Comparison of ENCODE assay signal across 8 mouse cellular contexts in genomic region chr15:78606059-78606458, GRCm38 (mm10). TPM values are rescaled to one million over a fixed set of nuclear protein-coding genes. Genes with fewer than 3 reads are reported as not detected.
A peak's percentile ranks its signal among the peaks of the same experiment; 100 is the strongest.
DNase-seq lines count a peak whose midpoint lies in the region; ATAC-seq and TF ChIP-seq lines count a peak whose summit lies in the region.
"Had no signal": no experiment of that assay in that cellular context is flagged by ENCODE, and none has a peak within 500 bp of the region (broad histone marks: within the 10 kb centered on the region; RNA-seq: fewer than 3 reads in every experiment).

No protein-coding gene starts in this region.

- no peaks in the 10 kb centered on the region for H3K36me3 ChIP-seq in hindbrain, embryonic 16.5 days (ENCODE audit: control insufficient read depth, insufficient read depth, low read length)
- no peaks in the 10 kb centered on the region for H3K36me3 ChIP-seq in hindbrain, embryonic 13.5 days
- H3K36me3 ChIP-seq in thymus, adult 2 months (ENCODE audit: control insufficient read depth, insufficient read depth, low read length): 0 out of 2 replicates have a peak, but pooled peaks cover 3% of the 10 kb centered on the region
- H3K36me3 ChIP-seq in intestine, postnatal 0 days (ENCODE audit: control insufficient read depth, insufficient read depth): no peaks in the 10 kb centered on the region

- no peak for DNase-seq in thymus, adult 2 months
- DNase-seq in thymus, adult 18-20 months: no peak
- peak; percentile 91 to 96 for DNase-seq in cerebellum, postnatal 10 days
- no peak for DNase-seq in embryo, embryonic 10.5 days (ENCODE audit: low spot score)
- DNase-seq: right cerebral cortex, postnatal 25 days had no signal

- no peak overlapping the region for H3K4me3 ChIP-seq in hindbrain, embryonic 16.5 days (ENCODE audit: low read length)
- no peak overlapping the region for H3K4me3 ChIP-seq in hindbrain, embryonic 13.5 days
- no peak overlapping the region for H3K4me3 ChIP-seq in thymus, adult 2 months (ENCODE audit: control insufficient read depth, insufficient read depth, low read length)
- no peak overlapping the region for H3K4me3 ChIP-seq in intestine, postnatal 0 days (ENCODE audit: low read depth, low read length)

- 0 out of 2 replicates have a peak, but pooled peaks have one; percentile 36 for TF ChIP-seq CTCF in thymus, adult 2 months (IDR thresholded peaks at IDR 0.05; ENCODE audit: borderline replicate concordance, control insufficient read depth, extremely low read depth, insufficient read depth, low read length, poor library complexity)
- TF ChIP-seq CTCF in intestine, postnatal 0 days (IDR thresholded peaks at IDR 0.05; ENCODE audit: low read depth): no peak

- H3K27ac ChIP-seq in hindbrain, embryonic 16.5 days (ENCODE audit: low read depth, low read length): peak overlapping the region; percentile 48; the same call in 1 of the 2 replicates
- no peak overlapping the region; the same call in 1 of the 2 replicates for H3K27ac ChIP-seq in hindbrain, embryonic 13.5 days
- H3K27ac ChIP-seq in thymus, adult 2 months (ENCODE audit: control insufficient read depth, insufficient read depth, low read length): peak overlapping the region; percentile 28; the same call in 1 of the 2 replicates
- no peak overlapping the region for H3K27ac ChIP-seq in intestine, postnatal 0 days (ENCODE audit: low read depth, low read length)

- H3K27me3 ChIP-seq in hindbrain, embryonic 16.5 days (replicated peaks; ENCODE audit: control insufficient read depth, insufficient read depth, low read length): no peaks in the 10 kb centered on the region
- H3K27me3 ChIP-seq in hindbrain, embryonic 13.5 days: no peaks in the 10 kb centered on the region
- H3K27me3 ChIP-seq in thymus, adult 2 months (ENCODE audit: control insufficient read depth, insufficient read depth, low read length): no peaks in the 10 kb centered on the region
- no peaks in the 10 kb centered on the region for H3K27me3 ChIP-seq in intestine, postnatal 0 days (replicated peaks; ENCODE audit: control insufficient read depth, insufficient read depth, low read length)

- H3K4me1 ChIP-seq in hindbrain, embryonic 16.5 days (ENCODE audit: control insufficient read depth, insufficient read depth, low read depth, low read length): peaks cover 14% of the 10 kb centered on the region
- H3K4me1 ChIP-seq in hindbrain, embryonic 13.5 days (replicated peaks): peaks cover 18% of the 10 kb centered on the region
- H3K4me1 ChIP-seq in thymus, adult 2 months (replicated peaks; ENCODE audit: control insufficient read depth, insufficient read depth, low read length): peaks cover 81% of the 10 kb centered on the region
- H3K4me1 ChIP-seq in intestine, postnatal 0 days (replicated peaks; ENCODE audit: control insufficient read depth, insufficient read depth, low read length): no peaks in the 10 kb centered on the region

- no peak for TF ChIP-seq POLR2A in thymus, adult 2 months (IDR thresholded peaks at IDR 0.05; ENCODE audit: control insufficient read depth, extremely low read depth, insufficient read depth, low read length, poor library complexity)

- 68% methylated on average over 6 of the region's 6 CpGs for WGBS in hindbrain, embryonic 16.5 days
- WGBS in hindbrain, embryonic 13.5 days: 84% methylated on average over 6 of the region's 6 CpGs
- WGBS in thymus, adult 2 months: 15% methylated on average over 6 of the region's 6 CpGs
- WGBS in intestine, postnatal 0 days: 85% methylated on average over 6 of the region's 6 CpGs

- peak; percentile 66; the same call in 1 of the 2 replicates for ATAC-seq in hindbrain, embryonic 16.5 days
- no peak for ATAC-seq in hindbrain, embryonic 13.5 days (ENCODE audit: low FRiP score)
- ATAC-seq in intestine, postnatal 0 days: no peak

- H3K9ac ChIP-seq in hindbrain, embryonic 16.5 days (ENCODE audit: low read depth, low read length): no peak overlapping the region
- H3K9ac ChIP-seq in hindbrain, embryonic 13.5 days: no peak overlapping the region
- no peak overlapping the region for H3K9ac ChIP-seq in intestine, postnatal 0 days (ENCODE audit: low read depth, low read length)

- H3K4me2 ChIP-seq in hindbrain, embryonic 16.5 days (ENCODE audit: low read length): no peak overlapping the region
- no peak overlapping the region for H3K4me2 ChIP-seq in hindbrain, embryonic 13.5 days
- no peak overlapping the region for H3K4me2 ChIP-seq in intestine, postnatal 0 days (replicated peaks; ENCODE audit: low read depth)

- no peaks in the 10 kb centered on the region for H3K9me3 ChIP-seq in hindbrain, embryonic 16.5 days (ENCODE audit: control insufficient read depth, low read length)
- H3K9me3 ChIP-seq in hindbrain, embryonic 13.5 days: no peaks in the 10 kb centered on the region
- H3K9me3 ChIP-seq in intestine, postnatal 0 days (ENCODE audit: control insufficient read depth): no peaks in the 10 kb centered on the region

RNA-seq across cellular contexts. Expression of gene Cyth4, which starts 9.2 kb away (rescaled TPM):
- polyA plus RNA-seq in hindbrain, embryonic 16.5 days (2015; fragmentation: Nextera tagmentation; extraction: Ambion mirVana): 6.2 and 6.4 TPM in 2 replicates
- polyA plus RNA-seq in hindbrain, embryonic 13.5 days (2015; fragmentation: Nextera tagmentation; extraction: Ambion mirVana): 6.8 and 7.7 TPM in 2 replicates
- 81.1 and 83.6 TPM in 2 replicates for polyA plus RNA-seq in thymus, adult 2 months (2012; rRNA removed)
- 2.5 and 3.1 TPM in 2 replicates for polyA plus RNA-seq in intestine, postnatal 0 days (2015; fragmentation: Nextera tagmentation; extraction: Ambion mirVana)

RNA-seq across cellular contexts. Expression of gene Rac2, which starts 33.5 kb away (rescaled TPM):
- 4.0 and 5.7 TPM in 2 replicates for polyA plus RNA-seq in hindbrain, embryonic 16.5 days (2015; fragmentation: Nextera tagmentation; extraction: Ambion mirVana)
- 6.3 and 8.8 TPM in 2 replicates for polyA plus RNA-seq in hindbrain, embryonic 13.5 days (2015; fragmentation: Nextera tagmentation; extraction: Ambion mirVana)
- 1,833 and 1,914 TPM in 2 replicates for polyA plus RNA-seq in thymus, adult 2 months (2012; rRNA removed)
- polyA plus RNA-seq in intestine, postnatal 0 days (2015; fragmentation: Nextera tagmentation; extraction: Ambion mirVana): 9.0 and 9.9 TPM in 2 replicates

Comparison
In these comparisons a context has a peak if more than half of its experiments do, and no peak if none do; other contexts are left out.
1. H3K27ac ChIP-seq: peak in hindbrain, embryonic 16.5 days (single experiment) and thymus, adult 2 months (single experiment); none in hindbrain, embryonic 13.5 days (single experiment) and intestine, postnatal 0 days (single experiment).
2. DNase-seq: peak in cerebellum, postnatal 10 days (2 of 2); none in thymus, adult 2 months (single experiment), thymus, adult 18-20 months (0 of 2) and embryo, embryonic 10.5 days (single experiment).
3. RNA of gene Rac2, which starts 33.5 kb away (polyA plus RNA-seq): 1,833 to 1,914 TPM in thymus, adult 2 months; 9.0 to 9.9 TPM in intestine, postnatal 0 days, 6.3 to 8.8 TPM in hindbrain, embryonic 13.5 days and 4.0 to 5.7 TPM in hindbrain, embryonic 16.5 days; every median in the first group is over 100 times any median in the second.